Mouse (Mus musculus) liver, embryonic 11.5 days (tissue): ENCODE measurements around the gene Misp. TPM values are rescaled to one million over a fixed set of nuclear protein-coding genes. Genes with fewer than 3 reads are reported as not detected.

Experiments
- ATAC-seq: fragments of 200-750 bp; cut with Nextera tagmentation; replicated peaks from 2 replicates; pipeline ENCODE4 v1.8.0; 2017; ENCODE audit warnings: moderate number of reproducible peaks, mild to moderate bottlenecking, moderate TSS enrichment, moderate library complexity; ENCODE audit not compliant: low FRiP score
- DNase-seq: peaks from one replicate; pipeline ENCODE4 v3.0.0-alpha.2; 2017; ENCODE audit warnings: low spot score
- H3K27ac ChIP-seq: fragments of 300-500 bp; sonication (generic); 2 replicates; pipeline ENCODE4 v1.5.1; 2014; ENCODE audit warnings: mild to moderate bottlenecking, low read depth, low read length, control low read depth
- H3K27me3 ChIP-seq: fragments of 300-500 bp; sonication (generic); replicated peaks from 2 replicates; pipeline ENCODE4 v1.6.1; 2014; ENCODE audit warnings: low read length, mixed read lengths; ENCODE audit not compliant: control insufficient read depth, insufficient read depth
- H3K36me3 ChIP-seq: fragments of 300-500 bp; sonication (generic); 2 replicates; pipeline ENCODE4 v1.6.1; 2014; ENCODE audit warnings: mild to moderate bottlenecking, low read length, moderate library complexity, mixed read lengths; ENCODE audit not compliant: control insufficient read depth, insufficient read depth
- H3K4me1 ChIP-seq: fragments of 300-500 bp; sonication (generic); replicated peaks from 2 replicates; pipeline ENCODE4 v1.6.1; 2014; ENCODE audit warnings: low read length, mixed read lengths; ENCODE audit not compliant: control insufficient read depth, insufficient read depth
- H3K4me2 ChIP-seq: fragments of 300-500 bp; sonication (generic); 2 replicates; pipeline ENCODE4 v1.6.1; 2014; ENCODE audit warnings: mild to moderate bottlenecking, control low read depth, moderate library complexity
- H3K4me3 ChIP-seq: fragments of 300-500 bp; sonication (generic); 2 replicates; pipeline ENCODE4 v1.5.1; 2014; ENCODE audit warnings: low read depth, low read length, control low read depth
- H3K9ac ChIP-seq: fragments of 300-500 bp; sonication (generic); 2 replicates; pipeline ENCODE4 v1.6.1; 2014; ENCODE audit warnings: low read depth, low read length, control low read depth
- H3K9me3 ChIP-seq: fragments of 300-500 bp; sonication (generic); 2 replicates; pipeline ENCODE4 v1.6.1; 2016; ENCODE audit warnings: low read length, inconsistent platforms, mixed read lengths; ENCODE audit not compliant: control insufficient read depth
- WGBS: fragments of 180-500 bp; shearing (Covaris S2); extraction: QIAGEN DNeasy Blood & Tissue Kit; methylation state at CpG from one replicate; pipeline ENCODE4 v1.1.7; 2014; 5-methylcytosine and 5-hydroxymethylcytosine counted together
- polyA plus RNA-seq: library from polyadenylated mRNA; unstranded; fragments of >200 nt; fragmentation: Nextera tagmentation; extraction: Ambion mirVana; gene quantifications from 2 replicates; pipeline ENCODE4 v1.2.1, GENCODE M21; 2014

Misp gene
- polyA plus RNA-seq, 1 experiment from 2014 or later, result 1.5 TPM

GRCm38 (mm10) chr10:79801837-79802236, 19.0 kb upstream of the Misp start:
- Histone ChIP-seq H3K27ac (peak overlapping the region; percentile 76), H3K9me3 (no peaks in the 10 kb centered on the region), H3K4me3 (peak overlapping the region; percentile 25; the same call in 1 of the 2 replicates), H3K27me3 (no peaks in the 10 kb centered on the region), H3K36me3 (no peaks in the 10 kb centered on the region), H3K4me2 (peak overlapping the region; percentile 49), H3K9ac (no peak overlapping the region), H3K4me1 (peaks cover 48% of the 10 kb centered on the region)
- ATAC-seq, result no peak
- WGBS, result 40% methylated on average over 3 of the region's 3 CpGs
- DNase-seq, result no peak

GRCm38 (mm10) chr10:79802331-79802971, 18.3 kb upstream of the Misp start:
- Histone ChIP-seq H3K4me3 (peak overlapping the region; percentile 25; the same call in 1 of the 2 replicates), H3K4me2 (peak overlapping the region; percentile 49), H3K27ac (peak overlapping the region; percentile 76), H3K4me1 (peaks cover 51% of the 10 kb centered on the region), H3K9me3 (no peaks in the 10 kb centered on the region), H3K36me3 (no peaks in the 10 kb centered on the region), H3K27me3 (no peaks in the 10 kb centered on the region), H3K9ac (0 out of 2 replicates have a peak overlapping the region, but pooled peaks have one; percentile 31)
- DNase-seq, result no peak
- WGBS, result 40% methylated on average over 11 of the region's 11 CpGs
- peak; percentile 46 for ATAC-seq

GRCm38 (mm10) chr10:79803716-79804323, 17.0 kb upstream of the Misp start:
- no peak overlapping the region for H3K9ac ChIP-seq

GRCm38 (mm10) chr10:79805636-79806035, 15.2 kb upstream of the Misp start:
- Histone ChIP-seq H3K27me3 (no peaks in the 10 kb centered on the region), H3K27ac (no peak overlapping the region), H3K4me1 (peaks cover 48% of the 10 kb centered on the region), H3K36me3 (0 out of 2 replicates have a peak, but pooled peaks cover 3% of the 10 kb centered on the region), H3K4me3 (no peak overlapping the region), H3K9me3 (no peaks in the 10 kb centered on the region), H3K4me2 (no peak overlapping the region), H3K9ac (no peak overlapping the region)
- WGBS, result 42% methylated on average over 11 of the region's 11 CpGs
- no peak; the same call in 1 of the 2 replicates for ATAC-seq
- DNase-seq, result no peak

More at GRCm38 (mm10) chr10:79803716-79804323, 17.0 kb upstream of the Misp start:
- no peak overlapping the region for H3K4me3 ChIP-seq
- DNase-seq (peak; percentile 71), ATAC-seq (no peak)
- no peaks in the 10 kb centered on the region for H3K9me3 ChIP-seq
- 0 out of 2 replicates have a peak, but pooled peaks cover 2% of the 10 kb centered on the region for H3K36me3 ChIP-seq
- 37% methylated on average over 29 of the region's 29 CpGs for WGBS
- H3K4me2 ChIP-seq, result peak overlapping the region; percentile 19; the same call in 1 of the 2 replicates
- H3K27me3 ChIP-seq, result no peaks in the 10 kb centered on the region
- no peak overlapping the region for H3K27ac ChIP-seq
- H3K4me1 ChIP-seq, result peaks cover 52% of the 10 kb centered on the region

- H3K4me1 ChIP-seq, result peaks cover 48% of the 10 kb centered on the region
- no peaks in the 10 kb centered on the region for H3K9me3 ChIP-seq
- H3K36me3 ChIP-seq, result 0 out of 2 replicates have a peak, but pooled peaks cover 3% of the 10 kb centered on the region
- no peak overlapping the region for H3K27ac ChIP-seq
- H3K9ac ChIP-seq, result no peak overlapping the region
- no peaks in the 10 kb centered on the region for H3K27me3 ChIP-seq
- ATAC-seq, result no peak
- no peak overlapping the region for H3K4me3 ChIP-seq
- WGBS, result 76% methylated on average over 9 of the region's 9 CpGs
- no peak for DNase-seq
- no peak overlapping the region for H3K4me2 ChIP-seq
Observed at GRCm38 (mm10) chr10:79806331-79806730, 14.5 kb upstream of the Misp start.

GRCm38 (mm10) chr10:79806972-79807371, 13.8 kb upstream of the Misp start:
- peaks cover 45% of the 10 kb centered on the region for H3K4me1 ChIP-seq
- H3K9ac ChIP-seq, result no peak overlapping the region
- no peaks in the 10 kb centered on the region for H3K27me3 ChIP-seq
- ATAC-seq (peak; percentile 53; the same call in 1 of the 2 replicates), DNase-seq (no peak)
- no peak overlapping the region for H3K4me3 ChIP-seq
- H3K9me3 ChIP-seq, result no peaks in the 10 kb centered on the region
- 68% methylated on average over 10 of the region's 10 CpGs for WGBS
- H3K27ac ChIP-seq, result no peak overlapping the region; the same call in 1 of the 2 replicates
- no peak overlapping the region for H3K4me2 ChIP-seq
- peaks cover 3% of the 10 kb centered on the region; the same call in 1 of the 2 replicates for H3K36me3 ChIP-seq

GRCm38 (mm10) chr10:79807826-79808225, 13.0 kb upstream of the Misp start:
- no peak overlapping the region for H3K4me2 ChIP-seq
- no peaks in the 10 kb centered on the region for H3K9me3 ChIP-seq
- no peak for ATAC-seq
- no peak overlapping the region for H3K4me3 ChIP-seq
- H3K27me3 ChIP-seq, result no peaks in the 10 kb centered on the region
- H3K27ac ChIP-seq, result no peak overlapping the region
- whole genome bisulfite sequencing, result 58% methylated on average over 11 of the region's 11 CpGs
- H3K36me3 ChIP-seq, result peaks cover 3% of the 10 kb centered on the region; the same call in 1 of the 2 replicates
- H3K4me1 ChIP-seq, result peaks cover 36% of the 10 kb centered on the region
- no peak overlapping the region for H3K9ac ChIP-seq
- no peak for DNase-seq

- Histone ChIP-seq H3K4me3 (no peak overlapping the region), H3K4me2 (no peak overlapping the region), H3K36me3 (peaks cover 3% of the 10 kb centered on the region; the same call in 1 of the 2 replicates), H3K9ac (no peak overlapping the region), H3K27ac (no peak overlapping the region), H3K9me3 (no peaks in the 10 kb centered on the region), H3K4me1 (peaks cover 27% of the 10 kb centered on the region), H3K27me3 (no peaks in the 10 kb centered on the region)
- ATAC-seq (no peak), DNase-seq (no peak)
- 84% methylated on average over 11 of the region's 11 CpGs for WGBS
Observed at GRCm38 (mm10) chr10:79808728-79809127, 12.1 kb upstream of the Misp start.
